18 mouse cellular contexts compared by ENCODE assay signal in the genomic region with DNA sequence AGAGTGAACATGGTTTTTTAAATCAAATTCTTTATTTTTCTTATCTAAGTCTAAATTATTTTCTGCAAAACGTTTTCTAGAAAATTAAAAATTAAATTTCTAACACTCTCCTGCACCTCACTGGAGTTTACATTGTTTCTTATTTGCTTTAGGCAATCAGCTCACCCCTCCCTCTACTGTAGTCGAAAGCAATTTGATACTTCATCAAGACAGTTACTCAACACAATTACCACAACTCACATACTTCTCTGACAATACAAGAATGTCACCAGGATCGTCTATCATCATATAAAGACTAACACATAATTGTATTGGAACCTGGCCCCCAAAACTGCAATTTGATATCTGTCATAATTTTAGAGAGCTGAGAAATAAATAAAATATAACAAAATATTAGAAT. TPM values are rescaled to one million over a fixed set of nuclear protein-coding genes. Genes with fewer than 3 reads are reported as not detected.
DNase-seq lines count a peak whose midpoint lies in the region; ATAC-seq and TF ChIP-seq lines count a peak whose summit lies in the region.
"Had no signal": no experiment of that assay in that cellular context is flagged by ENCODE, and none has a peak within 500 bp of the region (broad histone marks: within the 10 kb centered on the region; RNA-seq: fewer than 3 reads in every experiment).

No protein-coding gene starts in this region.

- no peak overlapping the region; the same call in 1 of the 2 replicates for H3K4me3 ChIP-seq in gastrocnemius, adult 2 months
- no peak overlapping the region for H3K4me3 ChIP-seq in liver, postnatal 0 days (ENCODE audit: low read depth, low read length)
- H3K4me3 ChIP-seq in liver, embryonic 11.5 days (ENCODE audit: low read depth, low read length), result no peak overlapping the region
- H3K4me3 ChIP-seq in C2C12 (ENCODE audit: insufficient read depth, poor library complexity, severe bottlenecking) (no peak overlapping the region), myocyte (no peak overlapping the region)
- no peak overlapping the region for H3K4me3 ChIP-seq in hindbrain, embryonic 14.5 days (replicated peaks; ENCODE audit: low read length)
- H3K4me3 ChIP-seq: embryonic facial prominence, embryonic 15.5 days; erythroblast, embryonic 14.5 days; forebrain, embryonic 10.5 days; forebrain, embryonic 15.5 days; heart, embryonic 10.5 days; hindbrain, embryonic 13.5 days; intestine, embryonic 15.5 days had no signal

- H3K27ac ChIP-seq in gastrocnemius, adult 2 months, result peak overlapping the region; percentile 68
- peak overlapping the region; percentile 57; the same call in 1 of the 2 replicates for H3K27ac ChIP-seq in liver, postnatal 0 days (ENCODE audit: low read depth)
- no peak overlapping the region for H3K27ac ChIP-seq in liver, embryonic 11.5 days (ENCODE audit: low read depth, low read length)
- no peak overlapping the region for H3K27ac ChIP-seq in hindbrain, embryonic 14.5 days
- H3K27ac ChIP-seq: forebrain, embryonic 10.5 days; forebrain, embryonic 15.5 days; heart, embryonic 10.5 days; hindbrain, embryonic 13.5 days; intestine, embryonic 15.5 days had no signal

- no peak for ATAC-seq in liver, postnatal 0 days
- ATAC-seq in liver, embryonic 11.5 days (replicated peaks; ENCODE audit: low FRiP score), result no peak
- ATAC-seq in hindbrain, embryonic 14.5 days (ENCODE audit: low FRiP score), result no peak
- ATAC-seq: forebrain, embryonic 15.5 days; intestine, embryonic 15.5 days had no signal

- no peaks in the 10 kb centered on the region for H3K9me3 ChIP-seq in liver, postnatal 0 days (ENCODE audit: low read length)
- H3K9me3 ChIP-seq in liver, embryonic 11.5 days (ENCODE audit: control insufficient read depth, low read length), result no peaks in the 10 kb centered on the region
- H3K9me3 ChIP-seq in hindbrain, embryonic 14.5 days (ENCODE audit: control insufficient read depth, low read length), result no peaks in the 10 kb centered on the region
- H3K9me3 ChIP-seq: embryonic facial prominence, embryonic 15.5 days; forebrain, embryonic 10.5 days; forebrain, embryonic 15.5 days; heart, embryonic 10.5 days; hindbrain, embryonic 13.5 days; intestine, embryonic 15.5 days had no signal

- no peak for TF ChIP-seq CTCF in gastrocnemius, adult 2 months (IDR thresholded peaks at IDR 0.05)
- TF ChIP-seq CTCF in liver, postnatal 0 days (IDR thresholded peaks at IDR 0.05; ENCODE audit: low read depth), result no peak
- no peak for TF ChIP-seq CTCF in C2C12 (IDR thresholded peaks at IDR 0.05; ENCODE audit: control insufficient read depth, insufficient read depth, insufficient read length)

- DNase-seq in gastrocnemius, adult 2 months, result no peak
- DNase-seq in gastrocnemius, adult 8-10 months (ENCODE audit: low spot score in 2 of 2), result no peak
- no peak for DNase-seq in liver, postnatal 0 days
- DNase-seq in liver, embryonic 11.5 days (ENCODE audit: low spot score), result no peak
- DNase-seq in hindbrain, embryonic 14.5 days (ENCODE audit: low spot score), result no peak
- DNase-seq: adrenal gland, adult 8-10 months; adrenal gland, postnatal 36 days; cerebellum, adult 8-10 months; embryo, embryonic 11 days had no signal

- no peak for TF ChIP-seq POLR2A in myocyte (IDR thresholded peaks at IDR 0.05; ENCODE audit: insufficient read length, low read depth)

- H3K79me3 ChIP-seq in C2C12 (ENCODE audit: low read depth), result peaks cover 33% of the 10 kb centered on the region

- H3K4me1 ChIP-seq in liver, postnatal 0 days (ENCODE audit: insufficient read depth), result peaks cover 27% of the 10 kb centered on the region
- peaks cover 22% of the 10 kb centered on the region; the same call in 1 of the 2 replicates for H3K4me1 ChIP-seq in liver, embryonic 11.5 days (replicated peaks; ENCODE audit: control insufficient read depth, insufficient read depth, low read length)
- H3K4me1 ChIP-seq in hindbrain, embryonic 14.5 days (replicated peaks; ENCODE audit: control insufficient read depth, insufficient read depth, low read length), result peaks cover 2% of the 10 kb centered on the region; the same call in 1 of the 2 replicates

- H3ac ChIP-seq in C2C12 (ENCODE audit: control insufficient read depth, insufficient read length, low read depth) (no peak overlapping the region), myocyte (ENCODE audit: control insufficient read depth, insufficient read length) (no peak overlapping the region)

- no peaks in the 10 kb centered on the region for H3K27me3 ChIP-seq in liver, postnatal 0 days (ENCODE audit: insufficient read depth, low read length)
- 0 out of 2 replicates have a peak, but pooled peaks cover 2% of the 10 kb centered on the region for H3K27me3 ChIP-seq in liver, embryonic 11.5 days (replicated peaks; ENCODE audit: control insufficient read depth, insufficient read depth, low read length)
- H3K27me3 ChIP-seq in C2C12 (ENCODE audit: control insufficient read depth, insufficient read depth, insufficient read length) (no peaks in the 10 kb centered on the region), myocyte (ENCODE audit: control insufficient read depth, insufficient read depth, insufficient read length) (no peaks in the 10 kb centered on the region)
- H3K27me3 ChIP-seq in hindbrain, embryonic 14.5 days (ENCODE audit: control insufficient read depth, insufficient read depth, low read length), result no peaks in the 10 kb centered on the region
- H3K27me3 ChIP-seq: embryonic facial prominence, embryonic 15.5 days; forebrain, embryonic 15.5 days; hindbrain, embryonic 13.5 days; intestine, embryonic 15.5 days had no signal

- H3K36me3 ChIP-seq in liver, postnatal 0 days (replicated peaks; ENCODE audit: insufficient read depth, low read length), result no peaks in the 10 kb centered on the region
- H3K36me3 ChIP-seq in liver, embryonic 11.5 days (ENCODE audit: control insufficient read depth, insufficient read depth, low read length), result no peaks in the 10 kb centered on the region
- no peaks in the 10 kb centered on the region for H3K36me3 ChIP-seq in C2C12 (ENCODE audit: control insufficient read depth, insufficient read depth)
- no peaks in the 10 kb centered on the region for H3K36me3 ChIP-seq in myocyte (ENCODE audit: control insufficient read depth, insufficient read depth)
- H3K36me3 ChIP-seq in hindbrain, embryonic 14.5 days (replicated peaks; ENCODE audit: control insufficient read depth, insufficient read depth), result no peaks in the 10 kb centered on the region
- H3K36me3 ChIP-seq: embryonic facial prominence, embryonic 15.5 days; forebrain, embryonic 10.5 days; forebrain, embryonic 15.5 days; heart, embryonic 10.5 days; hindbrain, embryonic 13.5 days; intestine, embryonic 15.5 days had no signal

- intact Hi-C loops in gastrocnemius, adult 2 months (cut with DNase I), result no loop called here

- 44% methylated on average over 3 of the region's 3 CpGs for WGBS in liver, postnatal 0 days (ENCODE audit: insufficient replicate concordance)
- WGBS in liver, embryonic 11.5 days, result 54% methylated on average over 3 of the region's 3 CpGs
- 73% methylated on average over 3 of the region's 3 CpGs for WGBS in hindbrain, embryonic 14.5 days

- no peak overlapping the region for H3K4me2 ChIP-seq in liver, postnatal 0 days (ENCODE audit: low read depth, low read length)
- no peak overlapping the region for H3K4me2 ChIP-seq in liver, embryonic 11.5 days
- H3K4me2 ChIP-seq in myocyte (ENCODE audit: low read depth), result peak overlapping the region; percentile 73
- H3K4me2 ChIP-seq in hindbrain, embryonic 14.5 days (replicated peaks), result no peak overlapping the region
- H3K4me2 ChIP-seq: embryonic facial prominence, embryonic 15.5 days; forebrain, embryonic 15.5 days; hindbrain, embryonic 13.5 days; intestine, embryonic 15.5 days had no signal

- peaks cover 89% of the 10 kb centered on the region for H3K79me2 ChIP-seq in C2C12 (ENCODE audit: control insufficient read depth, insufficient read depth)
- H3K79me2 ChIP-seq in myocyte (ENCODE audit: control insufficient read depth, insufficient read depth), result peaks cover 66% of the 10 kb centered on the region

- no peak overlapping the region for H3K9ac ChIP-seq in liver, postnatal 0 days (replicated peaks)
- no peak overlapping the region for H3K9ac ChIP-seq in liver, embryonic 11.5 days (ENCODE audit: low read depth, low read length)
- H3K9ac ChIP-seq in hindbrain, embryonic 14.5 days, result no peak overlapping the region
- H3K9ac ChIP-seq: embryonic facial prominence, embryonic 15.5 days; forebrain, embryonic 15.5 days; hindbrain, embryonic 13.5 days; intestine, embryonic 15.5 days had no signal

- no peak for TF ChIP-seq EP300 in liver, postnatal 0 days (IDR thresholded peaks at IDR 0.05; ENCODE audit: low read depth)

TF ChIP-seq in C2C12, 6 proteins besides CTCF, POLR2A, EP300 and RAD21:
- TF ChIP-seq FOSL1 (IDR thresholded peaks at IDR 0.05; ENCODE audit: insufficient read depth, low read length, poor library complexity, severe bottlenecking) (no peak), USF1 (IDR thresholded peaks at IDR 0.05; ENCODE audit: low read depth) (no peak), MAX (IDR thresholded peaks at IDR 0.05) (no peak), MYOG (IDR thresholded peaks at IDR 0.05; ENCODE audit: control insufficient read depth, extremely low read depth, insufficient read length) (no peak), CEBPB (IDR thresholded peaks at IDR 0.05; ENCODE audit: low read depth) (peak; percentile 86), MYOD1 (IDR thresholded peaks at IDR 0.05; ENCODE audit: control insufficient read depth, insufficient read length, low read depth) (no peak)
TF ChIP-seq in C2C12: peak in this region for 1.

TF ChIP-seq in myocyte, 11 proteins besides CTCF, POLR2A, EP300 and RAD21:
- TF ChIP-seq CEBPB (IDR thresholded peaks at IDR 0.05; ENCODE audit: insufficient read depth, poor library complexity, severe bottlenecking) (peak; percentile 74), POLR2AphosphoS2 (IDR thresholded peaks at IDR 0.05; ENCODE audit: insufficient read length, low read depth) (no peak), TCF3 (IDR thresholded peaks at IDR 0.05; ENCODE audit: insufficient read length, low read depth) (no peak), E2F4 (IDR thresholded peaks at IDR 0.05; ENCODE audit: insufficient read depth) (no peak)

RNA-seq across cellular contexts. Expression of a gene that starts 51.8 kb away (rescaled TPM):
- 10 to 100 TPM; 13.0 to 29.3 TPM for total RNA-seq in gastrocnemius, adult 2 months (2021)
- total RNA-seq in gastrocnemius, adult 8-10 months (2022), result 10 to 100 TPM; 12.7 to 14.4 (median 13.4) TPM
- polyA plus RNA-seq in liver, postnatal 0 days (2015; fragmentation: Nextera tagmentation; extraction: Ambion mirVana), result 1.8 TPM in 2 replicates
- polyA plus RNA-seq in liver, embryonic 11.5 days (2014; fragmentation: Nextera tagmentation; extraction: Ambion mirVana), result 2.7 and 3.1 TPM in 2 replicates
- 5.6 TPM for polyA plus RNA-seq in C2C12 (2012; fragmentation: generic; extraction: Trizol)
- polyA plus RNA-seq in myocyte (2012; fragmentation: generic; extraction: Trizol), result 5.8 TPM
- 13.9 and 16.1 TPM in 2 replicates for polyA plus RNA-seq in hindbrain, embryonic 14.5 days (2014; fragmentation: Nextera tagmentation; extraction: Ambion mirVana)

Comparison
In these comparisons a context has a peak if more than half of its experiments do, and no peak if none do; other contexts are left out.
1. H3K27ac ChIP-seq: peak in gastrocnemius, adult 2 months (single experiment) and liver, postnatal 0 days (single experiment); none in liver, embryonic 11.5 days (single experiment) and hindbrain, embryonic 14.5 days (single experiment).